Mouse (Mus musculus): ENCODE measurements around the gene Birc3. TPM values are rescaled to one million over a fixed set of nuclear protein-coding genes. Genes with fewer than 3 reads are reported as not detected.

The Birc3 gene
- total RNA-seq (2023) = 100 to 1,000 TPM; 104 to 119 TPM

DNA sequence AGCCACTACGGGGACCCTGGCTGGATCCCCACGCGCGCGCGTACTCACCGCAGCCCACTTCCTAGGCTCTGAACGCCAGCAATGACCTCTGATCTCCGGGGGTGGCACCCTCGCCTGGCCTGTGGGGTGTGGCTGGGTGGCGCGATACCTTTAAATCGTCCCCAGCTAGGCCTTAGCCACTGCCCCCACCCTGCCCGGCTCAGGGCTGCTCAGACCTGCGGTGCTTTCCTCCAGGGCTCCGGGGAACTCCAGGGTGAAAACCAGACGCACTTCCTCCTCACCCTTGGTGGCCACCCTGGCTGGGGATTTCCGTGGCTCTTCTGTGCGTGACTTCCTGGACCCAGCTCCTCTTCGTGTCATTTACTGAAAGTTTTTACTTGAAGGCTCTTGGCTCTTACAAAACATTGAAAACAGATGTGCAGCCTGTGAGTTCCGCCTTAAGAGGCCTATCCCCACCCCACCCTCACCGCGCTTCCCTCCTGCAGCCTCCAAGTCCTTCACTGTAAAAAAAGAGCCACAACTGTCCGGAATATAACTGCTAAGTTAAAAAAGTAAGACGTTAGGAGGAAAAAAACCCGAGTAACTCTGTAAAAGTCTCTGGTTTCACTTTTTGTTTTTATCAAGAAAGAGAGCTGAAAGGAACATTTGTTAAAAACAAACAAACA is at the start of gene Birc3:
Gene Birc3, minus strand, starts transcription at position 412 of the 665 bp plus-strand sequence.

DNA sequence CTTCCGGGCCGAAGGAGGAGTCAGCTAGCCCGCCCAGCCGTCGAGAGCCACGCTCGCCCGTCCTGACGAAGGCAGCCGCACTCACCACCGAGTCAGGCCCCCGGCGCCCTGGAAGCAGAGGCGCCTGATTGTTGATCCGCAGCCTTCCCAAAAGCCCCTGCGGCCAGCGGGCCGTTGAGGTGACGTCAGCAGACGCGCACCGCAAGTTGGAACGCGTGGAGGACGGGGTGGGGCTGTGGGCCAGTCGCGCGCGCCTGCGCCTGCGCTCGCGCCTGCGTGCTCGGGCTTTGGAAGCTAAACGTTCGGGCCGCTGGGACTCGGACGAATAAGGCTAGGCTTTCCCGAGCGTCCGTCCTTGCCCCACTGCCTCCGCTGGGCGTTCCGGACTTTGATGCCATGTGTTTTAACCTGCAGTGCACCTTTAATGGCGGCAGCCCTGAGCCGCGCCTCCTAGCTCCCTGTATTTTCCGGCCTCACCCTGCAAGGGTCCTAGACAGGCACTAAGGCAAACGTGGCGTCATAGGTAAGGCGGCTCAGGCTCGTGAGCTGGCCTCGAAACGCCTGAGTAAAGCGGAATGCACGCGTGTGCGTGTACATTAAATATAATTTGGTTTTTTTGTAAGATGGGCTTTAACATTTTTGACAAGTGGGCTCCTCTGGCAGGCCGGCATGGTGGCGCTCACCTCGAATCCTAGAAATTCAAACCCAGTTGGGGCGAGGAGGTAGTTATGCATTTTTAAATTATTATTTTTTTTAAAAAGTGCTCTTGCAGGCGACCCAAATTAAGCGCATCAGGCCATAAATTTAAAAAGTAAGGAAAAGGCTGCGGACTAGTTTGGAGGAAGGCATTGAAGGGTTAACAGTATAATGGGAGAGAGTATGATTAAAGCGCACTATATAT is 35.8 kb downstream of the Birc3 start, which contains the start of gene Birc2:
Gene Birc2, minus strand, starts transcription at position 160 of the 901 bp plus-strand sequence.

Other genes starting within 250 kb of the Birc3 start
- not detected for gene Mmp20, start 245.0 kb downstream of the Birc3 start, total RNA-seq (2023)
- gene Mmp7, start 181.1 kb downstream of the Birc3 start, total RNA-seq (2023) = not detected
- gene Tmem123, start 109.1 kb downstream of the Birc3 start, total RNA-seq (2023) = 10 to 100 TPM; 47.1 to 54.0 TPM
- 10 to 100 TPM; 36.9 to 37.3 TPM for gene Birc2, start 36.1 kb downstream of the Birc3 start, total RNA-seq (2023)
- under 1 TPM; 0.28 to 0.60 TPM for gene Yap1, start 131.4 kb upstream of the Birc3 start, total RNA-seq (2023)
- not detected for gene Cfap300, start 169.6 kb upstream of the Birc3 start, total RNA-seq (2023)